In the genomic region with DNA sequence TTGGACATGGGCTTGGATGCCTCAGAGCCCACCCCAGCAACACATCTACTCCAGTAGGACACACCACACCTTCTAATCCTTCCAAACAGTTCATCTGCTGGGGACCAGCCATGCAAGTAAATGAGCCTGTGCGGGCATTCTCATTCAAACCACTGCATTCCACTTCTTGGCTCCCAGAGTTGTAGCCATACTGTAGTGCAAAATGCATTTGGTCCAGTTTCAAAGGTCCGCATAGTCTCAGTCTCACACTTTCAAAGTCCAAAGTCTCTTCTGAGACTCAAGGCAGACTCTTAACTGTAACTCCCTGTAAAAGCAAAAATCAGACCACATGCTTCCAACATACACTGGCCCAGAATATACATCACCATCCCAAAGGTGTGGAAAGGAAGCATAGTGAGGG, we compare ENCODE assay signal across 20 mouse cellular contexts.
"Had no signal": no experiment of that assay in that cellular context is flagged by ENCODE, and none has a peak within 500 bp of the region (broad histone marks: within the 10 kb centered on the region; RNA-seq: fewer than 3 reads in every experiment).

No protein-coding gene starts in this region.

- H3K9me3 ChIP-seq: midbrain, embryonic 10.5 days; midbrain, embryonic 12.5 days; neural tube, embryonic 13.5 days; neural tube, embryonic 15.5 days; stomach, embryonic 15.5 days had no signal

- H3K4me2 ChIP-seq: lung, embryonic 14.5 days; midbrain, embryonic 12.5 days; neural tube, embryonic 13.5 days; neural tube, embryonic 15.5 days; stomach, embryonic 15.5 days had no signal

- H3K4me3 ChIP-seq: midbrain, embryonic 10.5 days; midbrain, embryonic 12.5 days; myocyte; neural tube, embryonic 13.5 days; neural tube, embryonic 15.5 days; stomach, embryonic 15.5 days had no signal

- H3K27ac ChIP-seq: midbrain, embryonic 10.5 days; midbrain, embryonic 12.5 days; neural tube, embryonic 13.5 days; neural tube, embryonic 15.5 days; stomach, embryonic 15.5 days; stomach, postnatal 0 days had no signal

- H3K36me3 ChIP-seq: midbrain, embryonic 10.5 days; midbrain, embryonic 12.5 days; neural tube, embryonic 13.5 days; neural tube, embryonic 15.5 days; stomach, embryonic 15.5 days had no signal

- H3K27me3 ChIP-seq: neural tube, embryonic 13.5 days; neural tube, embryonic 15.5 days; stomach, embryonic 15.5 days had no signal

- H3K9ac ChIP-seq: lung, embryonic 14.5 days; midbrain, embryonic 12.5 days; neural tube, embryonic 13.5 days; neural tube, embryonic 15.5 days; stomach, embryonic 15.5 days had no signal

- H3K4me1 ChIP-seq: midbrain, embryonic 12.5 days; neural tube, embryonic 13.5 days; neural tube, embryonic 15.5 days; stomach, embryonic 15.5 days had no signal

- ATAC-seq: midbrain, embryonic 16.5 days had no signal

- DNase-seq: lung, adult 18-20 months; lung, embryonic 14.5 days; lung, postnatal 10 days; lung, postnatal 4 days; midbrain, embryonic 14.5 days; retina, postnatal 1 day; right cerebral cortex, adult 18-20 months; right cerebral cortex, postnatal 25 days; right cerebral cortex, postnatal 4 days; thymus, adult 2 months; thymus, postnatal 25 days; thymus, postnatal 4 days had no signal
